Mouse (Mus musculus): ENCODE results near the gene Arntl.

DNA sequence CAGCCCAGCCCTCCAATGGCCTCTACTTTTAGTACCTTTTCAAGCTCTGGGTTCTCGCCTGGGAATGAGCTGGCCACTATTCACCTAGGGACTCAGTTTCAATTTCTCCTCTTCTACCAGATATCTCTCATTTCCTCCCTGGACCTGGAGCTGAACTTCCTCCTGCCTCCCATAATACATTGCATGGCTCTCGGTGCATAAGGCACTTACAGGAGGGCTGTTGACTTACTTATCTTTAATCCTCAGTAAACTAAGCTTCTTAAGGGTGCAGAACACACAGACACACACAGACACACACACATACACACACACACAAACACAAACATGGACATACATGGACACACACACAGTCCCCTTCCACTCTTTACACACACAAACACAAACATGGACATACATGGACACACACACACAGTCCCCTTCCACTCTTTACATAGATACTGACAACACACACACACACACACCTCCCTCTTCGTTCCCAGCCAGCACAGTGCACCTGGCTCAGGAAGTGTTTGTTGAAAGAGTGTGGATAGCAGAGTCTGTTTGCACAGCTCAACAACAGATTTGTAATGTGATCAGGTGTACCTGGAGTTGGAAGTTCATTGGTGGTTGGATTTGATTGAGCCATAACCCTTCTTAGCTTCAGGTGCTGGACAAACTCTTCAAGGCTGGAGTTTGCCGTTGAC lies 32.3 kb downstream of the Arntl start:
- TF ChIP-seq GATA1 (IDR thresholded peaks at IDR 0.05; ENCODE audit: low read length) (no peak), TAL1 (IDR thresholded peaks at IDR 0.05; ENCODE audit: low read length) (no peak)
